Mouse (Mus musculus) heart, postnatal 0 days (tissue): Measurements from ENCODE around the gene 1700061G19Rik. TPM values are rescaled to one million over a fixed set of nuclear protein-coding genes. Genes with fewer than 3 reads are reported as not detected.

Source experiments
- ATAC-seq: fragments of 200-750 bp; cut with Nextera tagmentation; 2 replicates; pipeline ENCODE4 v1.8.0; 2017; ENCODE audit warnings: low read depth, moderate number of reproducible peaks, moderate library complexity; ENCODE audit not compliant: insufficient read depth
- DNase-seq: peaks from one replicate; pipeline ENCODE4 v3.0.0-alpha.2; 2016; ENCODE audit warnings: low spot score
- H3K27ac ChIP-seq: fragments of 300-500 bp; sonication (generic); 2 replicates; pipeline ENCODE4 v1.5.1; 2014; ENCODE audit warnings: low read depth, mild to moderate bottlenecking
- H3K27me3 ChIP-seq: fragments of 300-500 bp; sonication (generic); 2 replicates; pipeline ENCODE4 v1.6.1; 2014; ENCODE audit warnings: low read length, mixed read lengths; ENCODE audit not compliant: control insufficient read depth, insufficient read depth
- H3K36me3 ChIP-seq: fragments of 300-500 bp; sonication (generic); replicated peaks from 2 replicates; pipeline ENCODE4 v1.6.1; 2014; ENCODE audit warnings: low read length, mixed read lengths; ENCODE audit not compliant: control insufficient read depth, insufficient read depth
- H3K4me1 ChIP-seq: fragments of 300-500 bp; sonication (generic); 2 replicates; pipeline ENCODE4 v1.6.1; 2014; ENCODE audit warnings: antibody characterized with exemption; ENCODE audit not compliant: control insufficient read depth, insufficient read depth
- H3K4me2 ChIP-seq: fragments of 300-500 bp; sonication (generic); 2 replicates; pipeline ENCODE4 v1.6.1; 2014; ENCODE audit warnings: low read depth, mild to moderate bottlenecking, low read length, moderate library complexity
- H3K4me3 ChIP-seq: fragments of 300-500 bp; sonication (generic); 2 replicates; pipeline ENCODE4 v1.5.1; 2014; ENCODE audit warnings: low read depth, low read length
- H3K9ac ChIP-seq: fragments of 300-500 bp; sonication (generic); replicated peaks from 2 replicates; pipeline ENCODE4 v1.6.1; 2014; ENCODE audit warnings: low read depth, low read length, mixed read lengths
- H3K9me3 ChIP-seq: fragments of 300-500 bp; sonication (generic); replicated peaks from 2 replicates; pipeline ENCODE4 v1.6.1; 2016; ENCODE audit warnings: low read length; ENCODE audit not compliant: control insufficient read depth
- CTCF ChIP-seq: IDR thresholded peaks from 2 replicates; pipeline ENCODE4 v1.5.1; 2016; ENCODE audit warnings: antibody characterized with exemption, control low read depth, low read depth
- EP300 ChIP-seq: IDR thresholded peaks from 2 replicates; pipeline ENCODE4 v1.6.1; 2016; ENCODE audit warnings: antibody characterized with exemption, low read depth
- WGBS: fragments of 180-500 bp; shearing (Covaris S2); extraction: QIAGEN DNeasy Blood & Tissue Kit; methylation state at CpG from one replicate; pipeline ENCODE4 v1.1.7; 2014; 5-methylcytosine and 5-hydroxymethylcytosine counted together
- polyA plus RNA-seq: library from polyadenylated mRNA; unstranded; fragments of >200 nt; fragmentation: Nextera tagmentation; extraction: Ambion mirVana; gene quantifications from 2 replicates; pipeline ENCODE4 v1.2.1, GENCODE M21; 2015
- total RNA-seq: library from RNA; depleted of rRNA; stranded (reverse); fragments of >200 nt; gene quantifications from 2 replicates; pipeline ENCODE4 v1.2.3, GENCODE M21; 2014; ENCODE audit warnings: low replicate concordance

1700061G19Rik gene
- total and polyA plus RNA-seq, 2 experiments from 2014 or later = 0.36 TPM; not detected in 1

- 0 out of 2 replicates have a peak, but pooled peaks cover 3% of the 10 kb centered on the region for H3K27me3 ChIP-seq
- H3K4me3 ChIP-seq = no peak overlapping the region
- ATAC-seq = no peak
- WGBS = 69% methylated on average over 5 of the region's 5 CpGs
- DNase-seq = no peak
- H3K27ac ChIP-seq = no peak overlapping the region
- H3K9me3 ChIP-seq = no peaks in the 10 kb centered on the region
- H3K4me1 ChIP-seq = no peaks in the 10 kb centered on the region
- no peak overlapping the region for H3K4me2 ChIP-seq
- no peak overlapping the region for H3K9ac ChIP-seq
- no peak for TF ChIP-seq CTCF
- no peak for TF ChIP-seq EP300
- no peaks in the 10 kb centered on the region for H3K36me3 ChIP-seq
Observed at GRCm38 (mm10) chr17:56842173-56842572, 33.1 kb upstream of the 1700061G19Rik start.

DNA sequence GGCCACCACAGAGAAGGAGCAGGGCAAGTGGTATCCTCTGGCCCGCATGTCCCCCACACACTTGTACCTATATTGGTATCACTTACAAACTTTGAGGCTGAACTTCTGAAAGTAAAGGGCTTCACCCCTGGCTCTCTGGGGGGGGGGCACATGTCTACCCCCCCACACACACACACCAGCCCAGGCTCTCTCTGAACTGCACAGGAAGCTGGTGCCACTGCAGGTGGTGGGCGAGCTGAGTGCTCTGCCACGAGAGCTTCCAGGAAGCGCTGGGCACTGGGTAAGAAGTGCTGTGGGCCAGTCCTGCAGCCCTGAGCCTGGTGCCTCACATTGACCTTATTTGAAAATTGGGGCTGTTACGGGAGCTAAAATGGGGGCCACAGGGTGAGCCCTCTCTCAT lies 31.6 kb upstream of the 1700061G19Rik start:
- no peak for TF ChIP-seq EP300
- TF ChIP-seq CTCF = no peak
- ATAC-seq (no peak), DNase-seq (no peak)
- Histone ChIP-seq H3K4me3 (no peak overlapping the region), H3K4me1 (no peaks in the 10 kb centered on the region), H3K27ac (no peak overlapping the region), H3K36me3 (no peaks in the 10 kb centered on the region), H3K9ac (no peak overlapping the region), H3K27me3 (no peaks in the 10 kb centered on the region), H3K9me3 (no peaks in the 10 kb centered on the region), H3K4me2 (no peak overlapping the region)
- WGBS = 73% methylated on average over 5 of the region's 5 CpGs

DNA sequence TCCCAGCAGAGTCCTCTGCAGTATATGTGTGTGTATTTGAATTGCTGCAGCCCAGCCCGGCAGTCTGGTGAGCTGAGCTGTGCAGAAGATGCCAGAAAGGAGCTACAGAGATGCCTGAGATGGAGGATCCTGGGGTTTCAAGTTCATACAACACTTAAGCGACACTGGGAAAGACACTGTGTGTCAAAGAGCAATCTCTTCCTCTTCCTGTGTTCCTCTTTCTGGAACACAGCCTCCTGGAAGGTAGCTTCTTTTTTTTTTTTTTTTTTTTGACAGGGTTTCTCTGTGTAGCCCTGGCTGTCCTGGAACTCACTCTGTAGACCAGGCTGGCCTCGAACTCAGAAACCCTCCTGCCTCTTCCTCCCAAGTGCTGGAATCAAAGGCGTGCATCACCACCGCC lies 26.5 kb upstream of the 1700061G19Rik start:
- no peaks in the 10 kb centered on the region for H3K4me1 ChIP-seq
- no peak for ATAC-seq
- H3K27me3 ChIP-seq = no peaks in the 10 kb centered on the region
- no peak overlapping the region for H3K27ac ChIP-seq
- WGBS = 80% methylated on average over 5 of the region's 5 CpGs
- no peaks in the 10 kb centered on the region for H3K9me3 ChIP-seq
- no peak for TF ChIP-seq EP300
- no peak for TF ChIP-seq CTCF
- H3K9ac ChIP-seq = no peak overlapping the region
- H3K4me2 ChIP-seq = no peak overlapping the region
- no peak for DNase-seq
- no peaks in the 10 kb centered on the region for H3K36me3 ChIP-seq
- H3K4me3 ChIP-seq = no peak overlapping the region

- Histone ChIP-seq H3K27me3 (no peaks in the 10 kb centered on the region), H3K4me2 (no peak overlapping the region), H3K36me3 (no peaks in the 10 kb centered on the region), H3K9ac (no peak overlapping the region), H3K9me3 (no peaks in the 10 kb centered on the region), H3K4me3 (no peak overlapping the region), H3K4me1 (no peaks in the 10 kb centered on the region), H3K27ac (no peak overlapping the region)
- 80% methylated on average over 13 of the region's 13 CpGs for WGBS
- no peak for DNase-seq
- no peak for ATAC-seq
- TF ChIP-seq EP300 = no peak
- no peak for TF ChIP-seq CTCF
Observed at GRCm38 (mm10) chr17:56849710-56850109, 25.6 kb upstream of the 1700061G19Rik start.

GRCm38 (mm10) chr17:56851167-56851566 lies 24.1 kb upstream of the 1700061G19Rik start:
- TF ChIP-seq EP300 (no peak), CTCF (no peak)
- H3K9ac ChIP-seq = no peak overlapping the region
- 47% methylated on average over 3 of the region's 3 CpGs for WGBS
- ATAC-seq (no peak), DNase-seq (no peak)
- H3K4me3 ChIP-seq = no peak overlapping the region
- H3K27ac ChIP-seq = no peak overlapping the region
- H3K9me3 ChIP-seq = no peaks in the 10 kb centered on the region
- H3K4me2 ChIP-seq = no peak overlapping the region
- H3K27me3 ChIP-seq = no peaks in the 10 kb centered on the region
- H3K4me1 ChIP-seq = no peaks in the 10 kb centered on the region
- no peaks in the 10 kb centered on the region for H3K36me3 ChIP-seq

- Histone ChIP-seq H3K4me2 (no peak overlapping the region), H3K27me3 (no peaks in the 10 kb centered on the region), H3K4me1 (no peaks in the 10 kb centered on the region; the same call in 1 of the 2 replicates), H3K9me3 (no peaks in the 10 kb centered on the region), H3K27ac (no peak overlapping the region), H3K4me3 (no peak overlapping the region), H3K9ac (no peak overlapping the region), H3K36me3 (no peaks in the 10 kb centered on the region)
- TF ChIP-seq EP300 = no peak
- no peak for TF ChIP-seq CTCF
- 75% methylated on average over 3 of the region's 3 CpGs for WGBS
- ATAC-seq = no peak
- no peak for DNase-seq
Observed at GRCm38 (mm10) chr17:56855421-56855820, 19.9 kb upstream of the 1700061G19Rik start.
